Mouse (Mus musculus) right cerebral cortex, postnatal 25 days (tissue): ENCODE results near the gene Igfals.

Experiments used
- DNase-seq: peaks from one replicate; pipeline ENCODE4 v3.0.0; 2022

Igfals gene

DNA sequence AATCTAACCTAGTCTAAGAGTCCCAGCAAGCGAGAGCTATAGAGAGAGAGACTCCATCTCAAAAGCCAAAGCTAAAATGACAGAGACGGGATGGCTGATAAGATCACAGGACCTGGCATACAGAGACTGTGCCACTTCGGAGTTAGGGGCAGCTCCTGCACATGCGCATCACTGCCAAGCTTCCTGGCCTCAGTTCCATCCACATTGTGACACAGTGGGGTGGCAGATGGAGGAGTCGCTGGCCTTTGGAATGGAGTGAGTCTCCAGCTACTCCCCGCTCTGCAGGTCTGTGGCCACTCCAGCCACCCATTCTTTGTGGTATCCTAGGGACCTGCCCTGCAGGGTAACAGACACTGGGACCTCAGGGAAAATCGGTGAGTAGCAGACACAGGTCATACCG lies at the start of gene Igfals:
Gene Igfals (plus strand): TSS at position 222 of the 400 bp plus-strand sequence.
- DNase-seq: no peak

DNA sequence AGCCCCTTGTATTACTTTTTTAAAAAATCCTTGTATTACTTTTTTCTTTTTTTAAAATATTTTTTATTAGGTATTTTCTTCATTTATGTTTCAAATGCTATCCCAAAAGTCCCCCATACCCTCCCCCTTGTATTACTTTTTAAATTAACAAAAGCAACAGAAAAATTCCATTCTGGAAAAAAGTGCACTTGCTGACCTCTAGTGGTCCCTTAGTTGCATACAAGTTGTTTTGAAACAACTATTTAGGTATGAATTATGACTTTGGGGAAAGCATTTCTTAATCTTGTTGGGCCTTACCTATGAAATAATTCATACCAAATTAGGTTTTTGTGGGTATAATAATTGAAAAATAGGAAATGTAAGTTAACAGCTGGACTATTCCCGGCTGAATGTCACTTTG lies 48.3 kb upstream of the Igfals start:
- no peak for DNase-seq

DNA sequence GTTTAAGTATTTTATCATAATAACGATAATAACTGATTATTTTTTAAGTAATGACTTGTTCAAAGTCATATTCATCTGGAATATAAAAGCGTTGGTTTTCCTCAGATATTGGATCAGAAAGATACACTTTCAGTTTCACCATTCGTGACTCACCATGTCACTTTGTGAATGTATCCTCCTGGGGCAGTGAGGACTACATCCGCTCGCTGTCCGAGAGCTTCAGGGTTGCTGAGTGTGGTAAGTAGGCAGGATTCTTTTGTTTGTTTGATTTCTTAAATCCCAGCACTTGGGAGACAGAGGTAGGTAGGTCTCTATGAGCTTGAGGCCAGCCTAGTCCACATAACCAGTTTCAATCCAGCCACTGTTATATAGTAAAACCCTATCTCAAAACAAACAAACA lies 47.6 kb upstream of the Igfals start:
- DNase-seq: no peak

DNA sequence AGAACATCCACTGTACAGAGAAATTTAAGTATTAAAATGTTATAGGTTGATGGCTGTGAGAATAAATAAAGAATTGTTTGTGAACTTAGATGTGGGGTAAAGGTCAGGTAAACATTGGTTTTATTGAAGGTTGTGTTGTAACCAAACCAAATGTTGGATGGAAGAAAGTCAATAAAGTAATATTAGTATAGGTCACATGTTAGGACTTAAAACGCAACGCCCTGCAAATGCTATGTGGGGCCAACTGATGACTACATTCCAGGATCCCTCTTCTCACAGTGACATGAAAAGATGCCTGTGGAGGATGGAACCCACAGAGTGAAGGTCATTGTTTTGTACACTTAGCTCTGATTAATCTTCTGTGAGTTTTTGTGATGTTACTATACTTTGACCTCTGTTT lies 46.3 kb upstream of the Igfals start:
- no peak for DNase-seq

DNA sequence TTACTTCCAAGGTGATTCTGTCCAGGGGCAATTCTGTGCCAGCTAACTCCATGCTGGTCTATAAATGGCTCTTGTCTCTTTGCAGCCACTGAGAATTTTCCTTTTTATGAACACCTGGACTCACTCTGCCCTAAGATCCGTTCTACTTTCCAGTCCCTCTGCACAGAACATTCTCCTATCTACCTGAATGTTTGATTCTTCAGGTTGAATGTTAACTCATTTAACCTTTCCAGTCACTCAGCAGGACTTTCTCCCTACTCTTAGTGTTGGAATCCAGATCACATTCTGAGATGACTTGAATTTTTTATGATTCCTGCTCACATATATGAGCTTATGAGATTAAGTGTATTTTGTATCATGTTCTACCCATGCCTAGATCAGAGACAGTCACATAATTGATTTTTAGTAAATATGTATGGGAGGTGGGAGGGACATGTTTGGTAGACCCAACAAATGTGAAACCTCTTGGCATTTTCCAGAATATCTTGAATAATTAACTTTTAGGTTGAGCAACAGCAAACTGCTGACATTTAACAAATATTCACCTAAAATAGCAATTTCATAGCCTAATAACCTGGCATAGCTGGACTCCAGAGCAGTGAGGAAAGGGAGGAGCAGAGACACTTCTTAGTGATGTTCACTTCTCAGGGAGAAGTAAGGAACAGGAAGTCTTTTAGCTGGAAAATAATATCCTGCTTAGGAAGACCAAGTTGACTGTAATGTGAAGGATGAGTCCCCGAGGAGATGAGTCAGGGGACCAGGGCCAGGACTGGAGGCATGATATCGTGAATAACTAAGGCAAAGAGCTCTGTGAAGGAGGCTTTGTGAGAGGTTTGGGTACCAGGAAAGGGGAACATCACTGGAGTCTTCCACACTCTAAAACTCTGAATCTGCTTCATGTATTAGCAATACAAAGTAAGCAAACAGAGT lies 44.2 kb upstream of the Igfals start:
- DNase-seq: no peak

DNA sequence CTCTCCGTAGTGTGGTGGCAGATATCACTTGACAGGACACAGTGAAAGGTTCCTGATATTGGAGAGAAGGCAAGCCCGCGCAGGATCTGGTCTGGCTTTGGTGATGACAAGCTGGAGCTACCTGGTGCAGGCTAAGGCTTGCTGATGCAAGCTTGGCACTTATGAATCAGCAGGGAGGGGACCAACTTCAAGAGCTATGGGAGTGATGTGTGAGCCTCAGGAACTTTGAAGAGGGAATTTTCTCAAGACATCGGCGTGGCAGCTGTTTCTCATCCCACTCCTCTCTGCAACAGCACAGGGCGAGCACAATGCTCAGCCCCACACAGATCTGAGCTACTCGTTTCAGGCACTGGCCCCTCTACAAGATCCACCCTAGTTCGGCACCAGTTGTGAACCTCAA lies 26.0 kb upstream of the Igfals start, which contains the start of gene Hagh:
Gene Hagh (plus strand): TSS at position 302 of the 400 bp plus-strand sequence.
- no peak for DNase-seq

DNA sequence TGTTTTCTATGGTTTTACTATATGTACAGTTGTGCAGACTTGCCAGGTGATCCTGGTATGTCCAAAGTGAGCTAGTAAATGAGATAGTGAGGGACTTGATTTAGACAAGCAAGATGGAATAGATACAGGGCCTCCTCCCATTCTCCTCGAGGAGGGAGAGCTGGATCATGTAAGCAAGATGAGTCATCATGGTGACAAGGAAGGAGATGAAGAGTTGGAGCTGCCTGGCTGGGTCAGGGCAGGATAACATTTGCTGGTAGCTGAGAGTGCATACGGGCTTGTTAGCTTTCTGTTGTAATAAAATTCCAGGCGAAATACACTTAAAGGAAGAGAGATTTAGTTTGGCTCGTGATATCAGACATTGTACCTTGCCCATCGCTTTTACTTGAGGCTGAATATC lies 25.5 kb upstream of the Igfals start:
- DNase-seq: no peak

DNA sequence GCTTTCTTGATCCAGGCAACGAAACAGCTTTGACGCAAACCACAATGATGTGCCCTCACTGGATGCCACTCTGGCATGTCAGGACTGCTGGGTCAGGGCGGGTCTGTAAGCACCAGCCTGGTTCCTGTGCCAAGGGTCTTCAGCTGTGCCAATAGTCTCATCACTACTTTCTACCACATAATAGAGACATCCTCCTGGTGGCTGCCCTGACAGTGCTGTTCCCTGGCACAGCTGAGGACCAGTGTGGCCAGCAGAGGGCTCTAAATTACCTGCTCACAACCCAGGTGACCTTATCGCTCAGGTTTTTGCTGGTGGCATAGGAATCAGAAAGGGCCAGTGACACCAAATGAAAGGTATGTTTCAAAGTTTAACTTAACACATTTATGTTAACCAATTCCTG lies 24.7 kb upstream of the Igfals start:
- DNase-seq: no peak

DNA sequence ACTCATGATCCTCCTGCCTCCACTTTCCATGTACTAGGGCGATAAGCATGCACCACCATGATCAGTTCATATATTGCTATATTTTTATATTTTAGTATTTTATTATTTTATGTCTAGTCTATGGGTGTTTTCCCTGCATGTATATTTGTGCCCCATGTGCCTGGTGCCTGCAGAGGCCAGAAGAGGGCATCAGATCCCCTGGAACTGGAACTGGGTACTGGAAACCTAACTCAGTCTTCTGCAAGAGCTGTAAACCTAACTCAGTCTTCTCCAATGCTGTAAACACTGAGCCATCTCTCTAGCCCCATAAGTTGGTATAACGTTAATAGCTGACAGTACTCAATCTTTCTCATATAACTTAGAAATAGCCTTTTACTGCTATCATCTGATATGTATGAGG lies 23.2 kb upstream of the Igfals start:
- no peak for DNase-seq

DNA sequence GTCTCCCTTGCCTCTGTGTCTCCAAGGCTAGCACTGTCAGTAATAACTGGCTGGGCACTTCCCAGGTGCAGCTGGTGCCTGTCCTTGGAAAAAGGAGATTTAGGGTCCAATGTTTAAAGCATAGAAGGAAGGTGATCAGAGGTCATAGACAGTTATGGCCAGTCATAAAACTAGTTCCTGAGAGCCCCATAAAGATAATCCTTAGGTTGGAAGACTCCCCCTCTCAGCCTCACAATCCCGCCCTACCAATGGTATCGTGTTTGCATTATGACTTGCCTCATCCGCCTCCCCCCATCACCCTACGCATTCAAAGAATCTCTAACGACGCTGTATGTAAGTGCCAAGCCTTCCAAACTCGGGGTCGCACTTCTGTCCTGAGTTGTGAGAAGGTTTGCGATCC lies 21.3 kb upstream of the Igfals start:
- no peak for DNase-seq

DNA sequence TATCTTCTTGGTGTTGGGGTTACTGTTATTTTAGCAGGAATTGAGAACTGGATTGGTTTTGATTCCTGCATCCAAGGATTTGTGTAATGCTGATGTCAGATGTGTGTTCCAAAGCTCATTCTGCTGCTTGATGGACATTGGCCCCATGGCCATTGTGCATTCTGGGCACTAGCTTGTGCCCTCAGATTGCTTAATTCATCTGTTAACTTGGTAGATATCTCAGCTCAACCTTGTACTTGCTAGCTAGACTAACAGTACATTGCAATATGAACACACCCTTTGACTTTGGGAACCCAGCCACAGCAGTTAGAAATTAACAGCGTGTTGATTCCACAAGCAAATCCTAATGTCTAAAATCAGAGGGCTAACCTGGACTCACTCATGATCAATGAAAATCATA lies 18.4 kb upstream of the Igfals start:
- DNase-seq: no peak

DNA sequence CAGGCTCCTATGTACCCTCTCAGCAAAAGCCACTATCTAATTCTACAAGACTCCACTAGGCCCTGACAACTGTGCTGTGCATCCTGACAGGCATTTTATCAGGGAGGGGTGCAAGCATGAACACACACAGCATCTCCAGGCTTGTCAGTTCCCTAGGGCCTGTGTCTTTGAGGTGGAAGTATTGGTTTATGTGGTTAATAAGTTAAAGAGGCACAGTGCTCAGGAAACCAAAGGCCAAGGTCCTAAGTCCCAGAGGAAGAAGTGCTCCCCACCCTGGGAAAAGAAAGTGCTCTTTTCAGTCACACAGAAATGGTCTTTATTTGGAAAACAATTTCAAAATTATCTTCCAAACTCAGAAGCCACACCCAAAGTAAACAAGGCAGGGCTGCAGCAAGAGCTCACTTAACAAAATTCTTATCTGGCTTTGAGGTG lies 17.2 kb upstream of the Igfals start:
- no peak for DNase-seq

DNA sequence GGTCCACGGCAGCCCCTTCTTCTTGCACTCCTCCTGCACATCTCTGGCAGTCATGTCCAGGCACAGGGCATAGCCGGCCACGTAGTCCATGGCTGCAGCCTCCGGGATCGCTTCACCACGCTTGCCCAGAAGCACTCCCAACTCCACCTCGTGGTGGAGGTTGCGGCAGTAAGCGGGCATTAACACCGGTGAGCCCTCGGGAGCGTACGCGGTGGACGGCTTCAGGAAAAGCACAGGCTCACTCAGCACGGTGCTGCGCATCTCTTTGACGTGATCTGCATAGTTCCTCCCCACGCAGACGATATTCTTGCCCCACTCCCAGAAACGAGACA lies 16.1 kb upstream of the Igfals start:
- no peak for DNase-seq

DNA sequence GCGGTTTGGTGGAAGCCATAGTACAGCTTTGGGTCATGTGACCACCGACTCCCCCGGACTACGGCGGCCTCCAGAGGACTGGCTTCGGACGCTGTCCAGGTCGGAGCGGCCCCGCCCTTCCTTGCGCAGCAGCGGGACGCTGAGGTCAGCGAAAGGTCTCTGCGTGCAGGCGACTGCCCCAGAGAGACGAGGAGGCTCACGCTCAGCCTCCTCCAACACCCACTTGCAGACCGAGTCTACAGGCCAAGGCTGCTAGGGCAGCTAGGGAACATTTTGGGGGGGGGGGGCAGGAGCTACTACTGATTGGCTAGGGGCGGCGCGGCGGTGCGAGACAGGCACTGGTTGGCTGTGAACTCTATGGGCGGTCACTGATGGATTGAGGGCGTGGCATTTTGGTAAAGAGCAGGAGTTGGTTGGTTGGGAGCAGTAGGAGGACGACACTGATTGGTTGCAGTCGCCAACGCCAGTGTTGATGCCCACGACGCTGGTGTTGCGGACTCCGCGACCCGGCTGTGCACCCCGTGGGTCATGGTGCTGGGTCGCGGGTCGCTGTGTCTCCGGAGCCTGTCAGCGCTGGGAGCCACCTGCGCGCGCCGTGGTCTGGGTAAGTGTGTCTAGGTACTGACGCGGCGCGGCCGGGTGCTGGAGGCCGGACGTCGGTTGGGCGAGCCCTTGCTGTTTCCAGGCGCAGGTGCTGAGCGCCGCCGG lies 15.6 kb upstream of the Igfals start, which contains the start of gene Fahd1:
Gene Fahd1 (minus strand): TSS at position 300 of the 708 bp plus-strand sequence.
- DNase-seq: peak; percentile 96

DNA sequence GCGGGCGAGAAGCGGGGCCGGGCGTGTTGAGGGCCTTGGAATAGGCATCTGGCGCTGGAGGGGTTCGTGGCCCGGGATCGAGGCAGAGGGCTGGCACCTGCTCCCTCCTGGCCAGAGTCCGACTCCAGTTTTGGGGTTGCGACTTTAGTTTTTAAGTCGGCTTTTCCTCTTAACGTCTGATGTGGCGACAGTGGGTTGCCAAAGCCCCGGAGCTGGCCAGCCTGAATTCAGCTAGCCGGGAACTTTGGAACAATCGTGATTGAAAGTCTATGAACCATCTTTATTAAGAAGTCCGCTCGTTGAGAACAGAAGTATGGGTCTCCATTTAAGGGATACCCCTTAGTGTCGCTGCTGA lies 15.0 kb upstream of the Igfals start:
- no peak for DNase-seq

DNA sequence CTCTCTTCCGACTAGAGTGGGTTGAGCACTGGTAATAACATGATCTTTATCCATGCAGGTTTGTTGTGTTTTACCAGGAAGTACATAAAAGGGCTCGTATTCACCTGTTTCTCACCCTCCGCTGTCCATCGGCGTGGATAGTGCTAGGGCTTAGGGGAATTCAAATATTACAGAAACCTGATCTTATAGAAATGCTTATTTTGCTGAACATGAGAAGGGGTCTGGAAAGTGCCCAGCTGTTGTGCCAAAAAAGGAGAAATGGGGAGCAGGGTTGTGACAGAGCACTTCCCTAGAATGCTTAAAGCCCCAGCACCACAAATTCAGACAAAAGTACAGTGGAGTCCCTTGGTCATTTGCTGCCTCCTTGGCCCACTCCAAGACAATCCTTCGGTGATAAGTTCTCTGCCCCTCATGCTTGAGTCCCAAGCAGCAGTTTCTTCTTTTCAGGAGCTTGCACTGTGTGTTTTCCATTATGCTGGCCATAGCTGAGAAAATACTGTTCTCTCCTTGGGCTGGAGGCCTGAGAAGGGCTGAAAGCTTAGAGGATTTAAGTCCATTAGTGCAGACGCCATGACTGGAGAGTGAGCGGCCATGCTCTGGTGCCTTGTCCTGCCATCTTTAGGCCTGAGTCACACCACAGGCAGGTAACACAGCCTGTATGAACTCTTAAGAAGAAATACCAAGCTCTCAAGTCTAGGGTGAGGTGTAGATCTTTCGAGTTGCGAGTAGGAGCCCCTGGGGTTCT lies 14.2 kb upstream of the Igfals start:
- no peak for DNase-seq

DNA sequence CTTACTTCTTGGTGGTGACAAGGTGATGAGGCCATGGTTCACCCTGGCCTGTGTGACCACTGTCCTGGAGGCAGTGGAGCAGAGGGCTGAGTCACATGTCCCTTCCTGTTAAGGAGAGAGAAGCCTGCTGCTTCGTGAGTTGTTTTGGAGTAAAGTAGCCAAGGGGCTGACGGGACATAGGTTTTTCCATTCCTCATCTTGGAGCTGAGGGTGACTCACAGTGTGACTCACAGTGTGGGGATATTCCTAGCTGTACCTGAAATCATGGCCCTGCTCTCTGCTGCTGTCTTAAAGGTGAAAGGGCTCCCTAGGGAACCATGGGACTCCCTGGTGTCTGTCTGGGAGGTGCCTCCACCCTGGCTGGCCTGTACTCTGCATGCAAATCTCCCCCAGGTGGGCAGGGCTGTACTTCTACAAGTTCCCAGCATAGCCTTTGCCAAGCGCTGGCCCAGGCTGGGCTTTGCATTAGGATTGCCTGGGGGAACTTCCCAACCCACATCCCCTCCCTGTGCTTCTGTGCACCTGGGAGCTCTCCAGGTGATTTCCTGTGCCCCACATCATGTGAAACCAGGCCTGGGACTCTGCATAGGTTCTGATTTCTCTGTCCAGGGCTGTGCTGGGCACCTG lies 9.8 kb upstream of the Igfals start:
- DNase-seq: no peak

DNA sequence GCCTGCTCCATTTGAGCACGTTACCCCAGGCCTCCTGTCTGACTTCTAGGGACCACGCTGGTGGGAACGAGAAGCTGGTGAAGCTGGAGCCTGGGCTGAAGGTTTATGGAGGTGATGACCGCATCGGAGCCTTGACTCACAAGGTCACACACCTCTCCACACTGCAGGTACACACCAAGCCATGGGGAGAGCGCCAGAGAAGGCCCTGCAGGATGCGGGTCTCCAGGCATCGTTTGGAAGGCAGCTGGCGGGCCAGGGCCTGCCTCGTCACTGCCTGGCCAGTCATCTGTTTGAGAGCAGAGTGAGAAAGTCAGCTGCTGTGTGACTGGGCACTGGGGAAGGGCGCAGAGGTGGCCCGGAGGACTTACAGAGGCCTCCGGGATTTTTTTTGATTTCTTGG lies 9.2 kb upstream of the Igfals start:
- no peak for DNase-seq

DNA sequence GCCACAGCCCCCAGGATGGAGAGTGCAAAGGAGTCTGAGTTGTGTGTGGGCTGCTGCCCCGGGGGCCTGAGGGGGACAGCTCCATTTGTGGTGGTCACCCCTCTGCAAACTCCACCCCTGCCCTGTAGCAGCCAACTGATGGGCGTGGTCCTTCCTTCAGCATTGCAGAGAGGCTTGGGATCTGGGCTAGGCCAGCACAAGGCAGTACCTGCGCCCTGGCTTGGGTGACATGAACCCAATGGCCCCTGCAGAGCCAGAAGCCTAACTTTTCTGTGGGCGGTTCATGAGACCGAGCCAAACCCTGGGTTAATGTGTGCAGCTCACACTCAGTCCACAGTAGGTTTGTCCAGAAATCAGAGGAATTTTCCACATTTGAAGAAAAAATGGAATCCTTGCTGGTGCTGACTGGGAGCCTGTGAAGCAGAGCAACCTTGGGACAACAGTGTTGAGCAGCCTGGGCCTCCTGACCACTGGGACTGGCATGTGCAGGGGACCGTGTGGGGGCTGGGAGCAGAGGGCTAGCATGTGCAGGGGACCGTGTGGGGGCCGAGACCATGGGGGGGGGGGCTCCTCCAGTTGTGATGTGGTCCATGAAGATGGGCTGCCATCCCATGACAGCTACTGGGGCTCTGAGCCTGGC lies 7.8 kb upstream of the Igfals start:
- no peak for DNase-seq

DNA sequence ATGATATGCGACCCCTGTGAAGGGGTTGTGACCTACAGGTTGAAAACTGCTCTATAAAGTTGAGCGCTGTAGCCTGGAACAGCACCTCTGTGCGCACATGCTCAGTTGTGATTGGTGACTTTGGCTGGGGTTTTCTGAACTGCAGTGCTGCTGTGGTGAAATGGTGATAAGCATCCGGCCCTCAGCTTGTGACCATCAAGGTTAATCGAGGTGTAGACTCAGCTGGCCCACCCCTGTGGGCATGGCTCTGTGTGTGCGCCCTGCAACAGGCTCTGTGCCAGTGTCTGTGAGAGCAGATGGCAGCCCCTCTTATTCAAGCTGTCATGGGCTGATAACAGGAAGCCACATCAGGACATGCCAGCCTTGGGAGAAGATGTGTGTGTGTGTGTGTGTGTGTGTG lies 6.8 kb upstream of the Igfals start:
- DNase-seq: no peak

DNA sequence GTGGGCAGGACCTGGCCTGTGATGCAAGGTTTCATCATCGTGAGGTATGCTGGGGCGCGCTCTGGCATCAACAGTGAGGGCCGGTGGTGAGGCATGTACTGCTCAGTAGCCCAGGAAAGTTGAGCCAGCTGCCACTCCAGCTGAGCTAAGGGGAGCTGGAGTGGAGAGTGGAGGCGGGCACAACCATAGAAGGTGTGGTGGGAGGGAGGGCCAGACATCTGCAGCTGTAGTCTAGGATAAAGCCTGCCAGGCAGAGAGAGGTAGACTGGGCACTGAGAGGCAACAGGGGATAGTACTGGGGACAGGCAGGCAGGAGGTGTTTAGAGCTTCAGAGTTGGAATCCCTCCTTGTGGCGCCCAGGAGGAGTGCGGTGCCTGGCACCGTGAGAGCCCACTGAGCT lies 5.7 kb upstream of the Igfals start:
- no peak for DNase-seq

DNA sequence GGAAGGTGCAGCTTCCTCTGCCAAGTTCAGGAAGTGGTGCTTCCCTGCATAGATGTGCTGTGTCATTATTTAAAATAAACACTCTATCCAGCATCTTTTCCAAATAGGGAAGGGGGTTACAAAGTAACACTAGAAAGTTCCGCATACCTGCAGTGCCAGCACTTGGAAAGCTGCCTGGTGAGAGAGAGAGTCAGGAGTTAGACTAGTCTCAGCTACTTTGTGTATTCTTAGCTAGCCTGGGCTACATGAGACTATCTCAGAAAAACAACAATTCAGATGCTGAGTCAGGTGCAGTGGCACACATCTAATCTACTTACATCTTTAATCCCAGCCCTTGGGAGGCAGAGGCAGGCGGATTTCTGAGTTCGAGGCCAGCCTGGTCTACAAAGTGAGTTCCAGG lies 4.0 kb upstream of the Igfals start:
- no peak for DNase-seq

DNA sequence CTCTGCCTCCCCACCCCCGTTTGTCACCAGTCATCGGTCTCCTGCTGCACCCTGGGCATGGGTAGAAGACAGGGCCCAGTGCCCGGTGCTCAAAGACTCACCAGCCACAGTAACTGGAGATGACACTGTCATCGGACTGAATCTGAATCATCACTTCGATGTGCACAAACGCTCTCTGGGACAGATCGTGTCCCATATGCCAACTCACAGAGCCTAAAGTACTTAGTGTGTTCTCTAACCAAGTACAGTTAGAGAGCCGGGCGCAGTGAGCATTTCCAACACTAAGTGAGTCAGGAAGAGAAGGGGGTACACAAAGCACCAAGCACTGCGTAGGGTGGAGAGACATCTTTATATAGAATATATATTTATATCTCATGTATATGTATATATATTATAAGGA lies 2.1 kb downstream of the Igfals start:
- peak; percentile 24 for DNase-seq
